Mouse (Mus musculus) thymus, adult 2 months (tissue): ENCODE results near the gene Ccdc142. TPM values are rescaled to one million over a fixed set of nuclear protein-coding genes. Genes with fewer than 3 reads are reported as not detected.
A peak's percentile ranks its signal among the peaks of the same experiment; 100 is the strongest.

Experiments
- DNase-seq: peaks from one replicate; pipeline ENCODE4 v3.0.0; 2021
- H3K27ac ChIP-seq: fragments of 200-500 bp; 2 replicates; pipeline ENCODE4 v1.5.1; 2012; ENCODE audit warnings: low read length, control low read depth; ENCODE audit not compliant: control insufficient read depth, insufficient read depth
- H3K27me3 ChIP-seq: fragments of 200-500 bp; 2 replicates; pipeline ENCODE4 v1.6.1; 2012; ENCODE audit warnings: mild to moderate bottlenecking, low read length, moderate library complexity, mixed read lengths; ENCODE audit not compliant: control insufficient read depth, insufficient read depth
- H3K36me3 ChIP-seq: fragments of 200-500 bp; 2 replicates; pipeline ENCODE4 v1.6.1; 2012; ENCODE audit warnings: mild to moderate bottlenecking, low read length, moderate library complexity; ENCODE audit not compliant: control insufficient read depth, insufficient read depth
- H3K4me1 ChIP-seq: fragments of 200-500 bp; replicated peaks from 2 replicates; pipeline ENCODE4 v1.6.1; 2012; ENCODE audit warnings: low read length; ENCODE audit not compliant: control insufficient read depth, insufficient read depth
- H3K4me3 ChIP-seq: fragments of 200-500 bp; 2 replicates; pipeline ENCODE4 v1.5.1; 2012; ENCODE audit warnings: mild to moderate bottlenecking, low read length, control low read depth, moderate library complexity; ENCODE audit not compliant: control insufficient read depth, insufficient read depth
- CTCF ChIP-seq: fragments of 200-500 bp; IDR thresholded peaks from 2 replicates; pipeline ENCODE4 v1.5.1; 2012; ENCODE audit warnings: mild to moderate bottlenecking, control low read depth, low read length, moderate library complexity, borderline replicate concordance; ENCODE audit not compliant: control insufficient read depth, poor library complexity, insufficient read depth; ENCODE audit errors: extremely low read depth
- POLR2A ChIP-seq: fragments of 200-500 bp; IDR thresholded peaks from 2 replicates; pipeline ENCODE4 v1.6.1; 2012; ENCODE audit warnings: mild to moderate bottlenecking, low read length, control low read depth, moderate library complexity; ENCODE audit not compliant: control insufficient read depth, poor library complexity, insufficient read depth; ENCODE audit errors: extremely low read depth
- WGBS: fragments of 180-500 bp; shearing (Covaris S2); methylation state at CpG from one replicate; pipeline ENCODE4 v1.1.7; 2018; 5-methylcytosine and 5-hydroxymethylcytosine counted together
- polyA plus RNA-seq: library from polyadenylated mRNA; depleted of rRNA; stranded (reverse); fragments of >200 nt; gene quantifications from 2 replicates; pipeline ENCODE4 v1.2.3, GENCODE M21; 2012; rRNA removed

Gene Ccdc142
- polyA plus RNA-seq, 1 experiment, result 18.9 TPM

DNA sequence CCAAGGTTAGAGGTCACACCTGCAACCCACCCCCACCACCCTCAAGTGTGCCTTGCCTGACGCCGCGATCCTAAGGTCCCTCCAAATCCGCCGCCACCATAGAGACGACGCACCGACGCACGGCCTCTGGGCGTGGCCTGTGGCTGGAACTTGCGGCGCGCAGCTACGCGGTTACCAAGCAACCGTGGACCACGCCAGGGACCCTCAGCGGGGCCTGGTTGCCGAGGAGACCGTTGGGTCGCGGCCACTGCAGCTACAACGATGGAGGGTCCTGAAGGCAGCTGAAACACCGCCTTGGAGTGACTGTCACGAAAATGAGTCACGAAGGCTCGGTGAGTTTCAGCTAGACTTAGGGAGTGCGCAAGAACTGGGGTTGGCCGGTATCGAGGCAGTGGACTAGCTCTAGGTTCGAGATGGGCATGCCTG, 54.9 kb downstream of the Ccdc142 start, which contains the start of the genes Wdr54 and 1700003E16Rik:
TSS of gene Wdr54 (minus strand) at position 139 of the 426 bp plus-strand sequence.
TSS of gene 1700003E16Rik (plus strand) at position 146 of the 426 bp plus-strand sequence.
- TF ChIP-seq POLR2A (no peak), CTCF (no peak)
- Histone ChIP-seq H3K36me3 (no peaks in the 10 kb centered on the region), H3K27me3 (peaks cover 3% of the 10 kb centered on the region; the same call in 1 of the 2 replicates), H3K4me3 (peak within 1 kb of the TSS; percentile 42), H3K27ac (no peak within 1 kb of the TSS), H3K4me1 (peaks cover 7% of the 10 kb centered on the region)
- 4% methylated on average over 32 of the region's 32 CpGs for WGBS
- DNase-seq, result peak; percentile 39

Other genes starting within 250 kb of the Ccdc142 start
- 3.0 and 3.3 TPM in 2 replicates for gene Sema4f, start 161.8 kb upstream of the Ccdc142 start, polyA plus RNA-seq
- gene M1ap, start 154.7 kb upstream of the Ccdc142 start, polyA plus RNA-seq, result 0.58 and 1.3 TPM in 2 replicates
- 19.9 and 21.9 TPM in 2 replicates for gene Dok1, start 68.1 kb upstream of the Ccdc142 start, polyA plus RNA-seq
- 2.8 and 3.1 TPM in 2 replicates for gene Loxl3, start 67.4 kb upstream of the Ccdc142 start, polyA plus RNA-seq
- gene Aup1, start 47.1 kb upstream of the Ccdc142 start, polyA plus RNA-seq, result 867 and 886 TPM in 2 replicates
- 64.6 and 66.4 TPM in 2 replicates for gene Htra2, start 46.3 kb upstream of the Ccdc142 start, polyA plus RNA-seq
- gene Dqx1, start 43.8 kb upstream of the Ccdc142 start, polyA plus RNA-seq, result 3.6 and 4.4 TPM in 2 replicates
- 0.11 and 0.20 TPM in 2 replicates for gene Tlx2, start 31.3 kb upstream of the Ccdc142 start, polyA plus RNA-seq
- gene Pcgf1, start 23.7 kb upstream of the Ccdc142 start, polyA plus RNA-seq, result 24.4 and 25.5 TPM in 2 replicates
- gene Lbx2, start 15.2 kb upstream of the Ccdc142 start, polyA plus RNA-seq, result 2.1 and 2.6 TPM in 2 replicates
- gene Gm42688, start within 50 bp of the Ccdc142 start, polyA plus RNA-seq, result 10.2 and 11.9 TPM in 2 replicates
- gene Mrpl53, start 7.4 kb downstream of the Ccdc142 start, polyA plus RNA-seq, result 67.2 and 83.6 TPM in 2 replicates
- gene Mogs, start 13.9 kb downstream of the Ccdc142 start, polyA plus RNA-seq, result 142 and 143 TPM in 2 replicates
- gene Wbp1, start 20.0 kb downstream of the Ccdc142 start, polyA plus RNA-seq, result 227 and 265 TPM in 2 replicates
- gene Ino80b, start 23.8 kb downstream of the Ccdc142 start, polyA plus RNA-seq, result 67.2 and 98.6 TPM in 2 replicates
- gene Rtkn, start 33.9 kb downstream of the Ccdc142 start, polyA plus RNA-seq, result 40.5 and 41.3 TPM in 2 replicates
- 0.80 and 0.89 TPM in 2 replicates for gene Wdr54, start 54.8 kb downstream of the Ccdc142 start, polyA plus RNA-seq
- gene 1700003E16Rik, start 54.8 kb downstream of the Ccdc142 start, polyA plus RNA-seq, result 0.19 and 0.38 TPM in 2 replicates
- gene Dctn1, start 64.3 kb downstream of the Ccdc142 start, polyA plus RNA-seq, result 166 and 167 TPM in 2 replicates
- gene Slc4a5, start 118.2 kb downstream of the Ccdc142 start, polyA plus RNA-seq, result 0.57 and 0.62 TPM in 2 replicates
- 15.9 and 16.3 TPM in 2 replicates for gene Mthfd2, start 224.3 kb downstream of the Ccdc142 start, polyA plus RNA-seq
- gene Mob1a, start 224.4 kb downstream of the Ccdc142 start, polyA plus RNA-seq, result 45.5 and 49.1 TPM in 2 replicates
- gene Bola3, start 247.5 kb downstream of the Ccdc142 start, polyA plus RNA-seq, result 10.6 and 13.6 TPM in 2 replicates